Mouse (Mus musculus) midbrain, embryonic 14.5 days (tissue): Measurements from ENCODE around the gene Gins2. TPM values are rescaled to one million over a fixed set of nuclear protein-coding genes. Genes with fewer than 3 reads are reported as not detected.

Source experiments
- ATAC-seq: fragments of 200-750 bp; cut with Nextera tagmentation; 2 replicates; pipeline ENCODE4 v1.8.0; 2017; ENCODE audit warnings: moderate number of reproducible peaks, moderate library complexity; ENCODE audit not compliant: low FRiP score, low TSS enrichment
- DNase-seq: peaks from one replicate; pipeline ENCODE4 v3.0.0-alpha.2; 2015
- H3K27ac ChIP-seq: fragments of 300-500 bp; sonication (generic); replicated peaks from 2 replicates; pipeline ENCODE4 v1.5.1; 2014; ENCODE audit warnings: mild to moderate bottlenecking, low read depth, low read length, moderate library complexity
- H3K27me3 ChIP-seq: fragments of 300-500 bp; sonication (generic); 2 replicates; pipeline ENCODE4 v1.6.1; 2014; ENCODE audit warnings: low read length, control low read depth, mixed read lengths; ENCODE audit not compliant: control insufficient read depth, insufficient read depth
- H3K36me3 ChIP-seq: fragments of 300-500 bp; sonication (generic); 2 replicates; pipeline ENCODE4 v1.6.1; 2014; ENCODE audit warnings: low read length, control low read depth; ENCODE audit not compliant: control insufficient read depth, insufficient read depth
- H3K4me1 ChIP-seq: fragments of 300-500 bp; sonication (generic); 2 replicates; pipeline ENCODE4 v1.6.1; 2014; ENCODE audit warnings: mild to moderate bottlenecking, antibody characterized with exemption, low read length, control low read depth; ENCODE audit not compliant: control insufficient read depth, insufficient read depth
- H3K4me2 ChIP-seq: fragments of 300-500 bp; sonication (generic); 2 replicates; pipeline ENCODE4 v1.6.1; 2014; ENCODE audit warnings: mild to moderate bottlenecking, low read length, moderate library complexity
- H3K4me3 ChIP-seq: fragments of 300-500 bp; sonication (generic); replicated peaks from 2 replicates; pipeline ENCODE4 v1.5.1; 2014; ENCODE audit warnings: low read depth, low read length
- H3K9ac ChIP-seq: fragments of 300-500 bp; sonication (generic); replicated peaks from 2 replicates; pipeline ENCODE4 v1.6.1; 2014; ENCODE audit warnings: mild to moderate bottlenecking, low read length, moderate library complexity
- H3K9me3 ChIP-seq: fragments of 300-500 bp; sonication (generic); 2 replicates; pipeline ENCODE4 v1.6.1; 2016; ENCODE audit warnings: low read length, control low read depth, mixed read lengths; ENCODE audit not compliant: control insufficient read depth
- WGBS: fragments of 180-500 bp; shearing (Covaris S2); extraction: QIAGEN DNeasy Blood & Tissue Kit; methylation state at CpG from one replicate; pipeline ENCODE4 v1.1.7; 2014; 5-methylcytosine and 5-hydroxymethylcytosine counted together
- microRNA-seq: library from miRNA; unstranded; fragments of <30 nt; microRNA quantifications from one replicate; pipeline ENCODE4, GENCODE M21; 2016
- polyA plus RNA-seq: library from polyadenylated mRNA; unstranded; fragments of >200 nt; fragmentation: Nextera tagmentation; extraction: Ambion mirVana; gene quantifications from 2 replicates; pipeline ENCODE4 v1.2.1, GENCODE M21; 2014

Gins2 gene
- polyA plus RNA-seq, 1 experiment from 2014 or later: 23.7 TPM

DNA sequence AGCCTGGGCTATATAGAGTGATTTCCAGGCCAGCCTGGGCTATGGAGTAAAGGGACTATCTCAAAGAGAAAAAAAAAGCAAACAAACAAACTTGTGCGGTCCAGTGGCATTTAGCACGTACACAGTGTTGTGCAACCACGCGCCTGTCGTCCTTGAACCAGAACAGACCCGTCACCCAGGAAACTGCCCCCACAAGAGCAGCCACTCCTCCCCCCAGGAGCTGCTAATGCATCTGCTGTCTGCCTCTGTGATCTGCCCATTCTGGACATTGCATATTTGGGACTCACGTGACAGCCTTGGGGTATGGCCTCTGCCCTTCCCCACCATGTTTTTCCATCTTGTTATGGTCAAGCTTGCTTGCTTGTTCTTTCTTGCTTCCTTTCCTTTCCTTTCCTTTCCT, 59.9 kb downstream of the Gins2 start:
- Histone ChIP-seq H3K36me3 (no peaks in the 10 kb centered on the region), H3K4me2 (no peak overlapping the region), H3K9ac (no peak overlapping the region), H3K4me1 (peaks cover 72% of the 10 kb centered on the region), H3K27me3 (no peaks in the 10 kb centered on the region), H3K9me3 (no peaks in the 10 kb centered on the region), H3K4me3 (no peak overlapping the region), H3K27ac (no peak overlapping the region)
- 45% methylated on average over 7 of the region's 7 CpGs for WGBS
- DNase-seq: no peak
- ATAC-seq: no peak

Small RNA genes within 50 kb of the gene (microRNA-seq; reads per million reads assigned to microRNA genes)
- gene Mir7687: 1.9 reads per million, percentile 10 among the genes with 10 or more reads in this experiment

Other genes with a start within 250 kb of the Gins2 start
- 11.8 and 12.8 TPM in 2 replicates for gene 1190005I06Rik, start 58.3 kb upstream of the Gins2 start, polyA plus RNA-seq
- 4.9 and 5.1 TPM in 2 replicates for gene Gm27021, start 78.8 kb upstream of the Gins2 start, polyA plus RNA-seq
- gene Cox4i1, start 78.9 kb upstream of the Gins2 start, polyA plus RNA-seq: 1,016 and 1,147 TPM in 2 replicates
- gene Emc8, start 79.3 kb upstream of the Gins2 start, polyA plus RNA-seq: 108 and 142 TPM in 2 replicates
- 2.0 and 4.0 TPM in 2 replicates for gene Irf8, start 147.1 kb upstream of the Gins2 start, polyA plus RNA-seq